Mouse (Mus musculus) spleen, adult 2 months (tissue): ENCODE results near the gene Atp6v1f. TPM values are rescaled to one million over a fixed set of nuclear protein-coding genes. Genes with fewer than 3 reads are reported as not detected.

Source experiments
- DNase-seq, 2 experiments: peaks; one replicate each; pipeline versions ENCODE4 v3.0.0 to v3.0.0-alpha.2; 2012 to 2021; ENCODE audit warnings: low spot score in 2 of 2, low read depth in 1 of 2
- H3K27ac ChIP-seq: fragments of 200-500 bp; 2 replicates; pipeline ENCODE4 v1.5.1; 2012; ENCODE audit warnings: low read length, inconsistent platforms; ENCODE audit not compliant: insufficient read depth
- H3K27me3 ChIP-seq: fragments of 200-500 bp; 2 replicates; pipeline ENCODE4 v1.6.1; 2012; ENCODE audit warnings: mild to moderate bottlenecking, moderate library complexity, low read length, inconsistent platforms; ENCODE audit not compliant: control insufficient read depth, insufficient read depth
- H3K36me3 ChIP-seq: fragments of 200-500 bp; 2 replicates; pipeline ENCODE4 v1.6.1; 2012; ENCODE audit warnings: mild to moderate bottlenecking, low read length, inconsistent platforms; ENCODE audit not compliant: control insufficient read depth, insufficient read depth
- H3K4me1 ChIP-seq: fragments of 200-500 bp; 2 replicates; pipeline ENCODE4 v1.6.1; 2011; ENCODE audit warnings: inconsistent platforms; ENCODE audit not compliant: control insufficient read depth, insufficient read depth, insufficient read length
- H3K4me3 ChIP-seq: fragments of 200-500 bp; 2 replicates; pipeline ENCODE4 v1.5.1; 2011; ENCODE audit warnings: mild to moderate bottlenecking, inconsistent platforms; ENCODE audit not compliant: insufficient read depth, insufficient read length; ENCODE audit errors: extremely low read depth
- CTCF ChIP-seq: fragments of 200-500 bp; IDR thresholded peaks from 2 replicates; pipeline ENCODE4 v1.5.1; 2011; ENCODE audit warnings: mild to moderate bottlenecking, inconsistent platforms; ENCODE audit not compliant: insufficient read depth, insufficient read length, insufficient replicate concordance; ENCODE audit errors: extremely low read depth
- POLR2A ChIP-seq: fragments of 200-500 bp; IDR thresholded peaks from 2 replicates; pipeline ENCODE4 v1.6.1; 2011; ENCODE audit warnings: low read depth, low read length, inconsistent platforms
- WGBS: fragments of 180-500 bp; shearing (Covaris S2); methylation state at CpG from one replicate; pipeline ENCODE4 v1.1.7; 2018; 5-methylcytosine and 5-hydroxymethylcytosine counted together
- polyA plus RNA-seq: library from polyadenylated mRNA; depleted of rRNA; stranded (reverse); fragments of >200 nt; gene quantifications from 2 replicates; pipeline ENCODE4 v1.2.3, GENCODE M21; 2012; rRNA removed

Atp6v1f gene
- polyA plus RNA-seq, 1 experiment = 182 TPM

DNA sequence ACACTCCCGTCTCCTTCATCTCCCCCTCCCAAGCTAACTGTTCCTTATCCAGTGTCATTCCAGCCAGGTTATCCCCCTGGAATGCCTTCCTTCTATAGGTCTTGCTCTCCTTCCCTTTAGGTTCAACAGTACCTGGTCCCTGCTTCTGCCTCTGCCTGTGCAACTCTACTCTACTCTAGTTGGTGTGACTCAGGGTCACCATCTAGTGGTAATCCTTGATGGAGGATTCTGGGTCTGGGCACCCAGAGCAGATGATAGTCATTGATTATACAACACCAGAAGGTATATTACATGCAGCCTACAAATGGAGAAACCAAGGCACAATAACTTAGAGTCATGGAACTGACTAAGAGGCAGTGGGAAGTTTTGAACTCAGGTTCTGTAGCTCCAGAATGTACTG, 34.1 kb downstream of the Atp6v1f start:
- Histone ChIP-seq H3K27ac (no peak overlapping the region), H3K36me3 (no peaks in the 10 kb centered on the region), H3K4me1 (no peaks in the 10 kb centered on the region), H3K27me3 (no peaks in the 10 kb centered on the region), H3K4me3 (no peak overlapping the region)
- TF ChIP-seq POLR2A = no peak
- TF ChIP-seq CTCF = no peak
- DNase-seq = no peak
- 83% methylated on average over 1 of the region's 1 CpGs for WGBS

DNA sequence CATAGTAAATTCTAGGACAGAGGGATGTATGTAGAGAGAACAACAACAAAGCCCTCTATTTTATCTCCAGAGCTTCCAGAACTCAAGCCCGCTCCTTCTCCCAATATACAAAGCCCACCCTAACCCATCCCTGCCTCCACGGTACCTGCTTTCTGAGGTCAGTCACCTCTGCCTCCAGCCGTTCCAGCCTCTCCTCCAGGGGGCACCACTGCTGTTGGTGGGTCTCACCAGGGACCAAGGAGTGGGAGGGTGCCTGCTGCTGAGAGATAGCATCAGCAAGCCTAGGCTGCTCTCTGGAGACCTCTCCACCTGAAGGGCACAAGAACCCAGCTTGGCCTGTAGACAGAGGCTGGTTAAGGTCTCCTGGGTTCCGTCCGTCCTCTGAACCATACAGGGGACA, 38.0 kb downstream of the Atp6v1f start:
- Histone ChIP-seq H3K4me3 (no peak overlapping the region), H3K27me3 (peaks cover 13% of the 10 kb centered on the region), H3K36me3 (no peaks in the 10 kb centered on the region), H3K4me1 (peaks cover 6% of the 10 kb centered on the region), H3K27ac (no peak overlapping the region)
- WGBS = 86% methylated on average over 5 of the region's 5 CpGs
- no peak for DNase-seq
- no peak; the same call in 1 of the 2 replicates for TF ChIP-seq CTCF
- no peak for TF ChIP-seq POLR2A

- DNase-seq = no peak
- no peak for TF ChIP-seq POLR2A
- 49% methylated on average over 8 of the region's 8 CpGs for WGBS
- Histone ChIP-seq H3K4me1 (peaks cover 6% of the 10 kb centered on the region), H3K36me3 (no peaks in the 10 kb centered on the region), H3K4me3 (no peak overlapping the region), H3K27me3 (peaks cover 13% of the 10 kb centered on the region), H3K27ac (no peak overlapping the region)
Observed at GRCm38 (mm10) chr6:29506834-29507233, 39.3 kb downstream of the Atp6v1f start.

GRCm38 (mm10) chr6:29507447-29508309, 40.2 kb downstream of the Atp6v1f start, which contains the start of gene Kcp:
Kcp (minus strand) TSS chr6:29507952.
- WGBS = 5% methylated on average over 47 of the region's 47 CpGs
- no peak for DNase-seq
- no peaks in the 10 kb centered on the region for H3K36me3 ChIP-seq
- H3K4me1 ChIP-seq = peaks cover 10% of the 10 kb centered on the region
- peak within 1 kb of the TSS; percentile 40 for H3K4me3 ChIP-seq
- H3K27me3 ChIP-seq = peaks cover 13% of the 10 kb centered on the region
- no peak within 1 kb of the TSS for H3K27ac ChIP-seq
- TF ChIP-seq POLR2A (no peak), CTCF (no peak)

- Histone ChIP-seq H3K27ac (no peak overlapping the region), H3K27me3 (peaks cover 13% of the 10 kb centered on the region), H3K4me3 (no peak overlapping the region), H3K36me3 (no peaks in the 10 kb centered on the region), H3K4me1 (peaks cover 13% of the 10 kb centered on the region)
- 85% methylated on average over 2 of the region's 2 CpGs for WGBS
- no peak for DNase-seq
- TF ChIP-seq CTCF (no peak), POLR2A (no peak)
Observed at GRCm38 (mm10) chr6:29509086-29509485, 41.6 kb downstream of the Atp6v1f start.

DNA sequence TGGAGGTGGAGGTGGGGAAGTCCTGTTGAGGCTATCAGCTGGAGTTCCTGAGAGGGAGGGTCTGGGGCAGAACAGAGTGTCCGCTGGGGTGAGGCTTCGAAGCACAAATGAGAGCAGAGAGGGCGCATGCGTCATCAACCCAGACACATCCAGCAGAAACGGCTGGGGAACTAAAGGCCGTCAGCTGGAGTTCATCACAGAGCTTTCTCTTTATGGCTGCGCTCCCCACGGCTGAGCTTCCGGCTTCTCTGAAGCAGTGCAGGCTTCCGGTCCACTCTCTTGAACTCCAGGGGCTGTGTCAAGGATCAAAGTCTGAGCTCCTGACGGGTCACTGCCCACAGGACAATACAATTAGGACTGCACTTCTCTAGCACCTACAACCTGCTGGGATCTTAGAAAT, 45.8 kb downstream of the Atp6v1f start:
- DNase-seq = peak in 1 of 2 experiments; percentile 24
- H3K27me3 ChIP-seq = no peaks in the 10 kb centered on the region
- H3K36me3 ChIP-seq = no peaks in the 10 kb centered on the region
- H3K4me3 ChIP-seq = peak overlapping the region; percentile 28; the same call in 1 of the 2 replicates
- TF ChIP-seq CTCF (no peak), POLR2A (no peak; the same call in 1 of the 2 replicates)
- H3K27ac ChIP-seq = peak overlapping the region; percentile 20; the same call in 1 of the 2 replicates
- 2% methylated on average over 11 of the region's 11 CpGs for WGBS
- peaks cover 7% of the 10 kb centered on the region; the same call in 1 of the 2 replicates for H3K4me1 ChIP-seq

DNA sequence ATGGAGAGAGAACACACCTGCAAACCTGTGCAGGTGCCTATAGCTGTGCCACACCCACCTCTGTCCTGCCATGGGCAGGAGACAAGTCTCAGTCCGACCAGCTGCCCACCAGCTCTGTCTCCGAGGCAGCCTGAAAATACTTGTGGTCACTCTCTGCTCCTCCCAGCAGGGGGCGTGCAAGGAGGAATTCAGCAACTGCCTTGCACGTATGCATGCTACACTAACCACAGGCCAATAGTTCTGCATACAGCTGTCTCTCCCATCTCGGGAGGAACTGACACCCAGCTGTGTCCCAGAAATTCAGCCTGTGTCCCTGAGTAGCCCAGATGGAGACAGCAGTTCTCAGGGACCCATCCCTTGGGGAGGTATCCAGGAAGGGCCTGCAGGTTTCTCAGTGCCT, 49.6 kb downstream of the Atp6v1f start:
- Histone ChIP-seq H3K27ac (no peak overlapping the region), H3K4me3 (no peak overlapping the region), H3K36me3 (no peaks in the 10 kb centered on the region), H3K4me1 (peaks cover 4% of the 10 kb centered on the region; the same call in 1 of the 2 replicates), H3K27me3 (no peaks in the 10 kb centered on the region)
- DNase-seq = peak; percentile 56 to 85
- TF ChIP-seq CTCF (peak; percentile 95), POLR2A (no peak)
- WGBS = 2% methylated on average over 5 of the region's 5 CpGs

Other genes with a start within 250 kb of the Atp6v1f start
- 11.3 and 12.9 TPM in 2 replicates for gene Hilpda, start 195.2 kb upstream of the Atp6v1f start, polyA plus RNA-seq
- 0.40 and 0.82 TPM in 2 replicates for gene Fam71f2, start 188.1 kb upstream of the Atp6v1f start, polyA plus RNA-seq
- gene Fam71f1, start 148.6 kb upstream of the Atp6v1f start, polyA plus RNA-seq = not detected in 2 replicates
- gene Calu, start 119.6 kb upstream of the Atp6v1f start, polyA plus RNA-seq = 12.2 and 14.9 TPM in 2 replicates
- gene Opn1sw, start 79.2 kb upstream of the Atp6v1f start, polyA plus RNA-seq = not detected in 2 replicates
- gene Ccdc136, start 71.4 kb upstream of the Atp6v1f start, polyA plus RNA-seq = 0.05 and 0.23 TPM in 2 replicates
- 0.32 and 0.38 TPM in 2 replicates for gene Flnc, start 34.5 kb upstream of the Atp6v1f start, polyA plus RNA-seq
- 0.34 TPM in 1 of 2 replicates, not detected in the other for gene Atp6v1fnb, start 3.7 kb downstream of the Atp6v1f start, polyA plus RNA-seq
- gene Kcp, start 40.2 kb downstream of the Atp6v1f start, polyA plus RNA-seq = 10.1 and 10.2 TPM in 2 replicates
- 136 and 178 TPM in 2 replicates for gene Irf5, start 58.9 kb downstream of the Atp6v1f start, polyA plus RNA-seq
- 33.4 and 39.1 TPM in 2 replicates for gene Tnpo3, start 142.2 kb downstream of the Atp6v1f start, polyA plus RNA-seq
- 53.8 and 55.2 TPM in 2 replicates for gene Tspan33, start 226.5 kb downstream of the Atp6v1f start, polyA plus RNA-seq